Mouse (Mus musculus) lung, postnatal 36 days (tissue): ENCODE measurements at regions not wholly inside any gene's neighbourhood (a gene's known extent, or its start where the extent isn't known, plus 50 kb on each side); places are given as distances from the start of the nearest gene placed in this dataset.
A peak's percentile ranks its signal among the peaks of the same experiment; 100 is the strongest.

ENCODE experiments used
- DNase-seq: peaks from one replicate; pipeline ENCODE4 v3.0.0; 2022; ENCODE audit warnings: mixed read lengths

DNA sequence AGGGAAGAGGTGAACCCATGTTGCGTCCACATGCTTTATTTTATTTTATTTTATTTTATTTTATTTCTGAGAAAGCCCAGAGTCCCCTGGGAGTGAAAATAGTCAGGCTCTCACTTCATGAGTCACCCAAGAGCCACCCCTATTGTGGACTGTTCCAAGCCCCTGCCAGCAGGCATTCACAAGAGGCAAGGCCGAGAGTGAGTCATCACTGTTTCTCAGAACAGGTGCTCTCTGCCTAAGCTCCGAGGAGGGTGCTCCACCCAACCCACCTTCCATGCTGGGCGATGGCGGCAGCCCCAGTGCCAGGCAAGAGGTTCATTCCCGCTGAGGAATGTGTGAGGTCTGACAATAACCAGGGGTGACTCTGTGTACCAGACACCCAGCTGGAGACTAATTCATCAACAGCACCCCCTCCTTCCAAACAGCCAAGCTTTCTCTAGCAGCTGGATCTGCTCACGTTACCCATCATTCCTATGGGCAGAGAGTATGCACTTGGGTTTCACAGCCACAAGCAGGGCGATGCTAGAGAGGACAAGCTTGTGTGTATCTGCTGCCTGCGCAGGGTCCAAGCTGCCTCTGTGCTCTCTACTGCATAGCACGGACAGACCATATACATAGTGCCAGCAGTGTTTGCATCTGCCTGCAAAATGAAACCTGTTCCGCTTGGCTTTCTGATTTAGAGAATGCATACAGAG lies 122.8 kb downstream of the Zfp706 start:
- DNase-seq = peak; percentile 58

DNA sequence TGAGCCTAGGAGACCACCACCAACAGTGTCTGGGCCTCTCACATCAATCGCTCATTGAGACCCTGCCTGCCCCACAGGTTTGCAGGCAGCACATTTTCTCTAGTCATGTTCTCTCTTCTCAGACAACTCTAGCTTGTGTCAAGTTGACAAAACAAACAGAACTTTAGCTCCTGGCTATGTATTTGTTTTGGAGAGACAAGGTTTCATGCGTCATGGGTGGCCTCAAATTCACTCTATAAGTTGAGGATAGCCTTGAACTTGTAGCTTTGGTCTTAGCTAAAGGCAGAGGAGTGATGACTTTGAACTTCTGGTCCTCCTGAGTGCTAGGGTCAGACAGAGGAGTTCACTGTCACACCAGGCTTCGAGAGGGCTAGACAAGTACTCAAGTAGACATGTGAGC lies 123.5 kb downstream of the Zfp706 start:
- no peak for DNase-seq

DNA sequence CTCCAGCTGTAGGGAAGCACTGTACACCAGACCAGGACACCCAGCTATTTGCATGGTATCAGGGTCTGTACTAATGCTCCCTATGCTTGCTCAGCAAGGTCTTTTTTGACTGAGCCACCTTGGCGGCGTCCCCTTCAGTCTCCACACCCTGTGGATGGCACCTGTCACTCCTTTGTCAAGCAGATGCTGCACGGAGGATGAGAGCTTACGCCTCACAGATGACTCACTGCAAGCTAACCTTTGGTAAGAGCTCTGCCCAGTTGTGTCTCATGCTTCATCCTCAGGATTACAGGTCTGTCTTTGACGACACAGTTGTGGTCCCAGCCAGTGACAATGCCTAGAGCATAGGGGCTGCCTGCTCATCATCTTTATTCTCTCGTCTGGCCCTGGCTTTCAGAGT lies 124.4 kb downstream of the Zfp706 start:
- no peak for DNase-seq

DNA sequence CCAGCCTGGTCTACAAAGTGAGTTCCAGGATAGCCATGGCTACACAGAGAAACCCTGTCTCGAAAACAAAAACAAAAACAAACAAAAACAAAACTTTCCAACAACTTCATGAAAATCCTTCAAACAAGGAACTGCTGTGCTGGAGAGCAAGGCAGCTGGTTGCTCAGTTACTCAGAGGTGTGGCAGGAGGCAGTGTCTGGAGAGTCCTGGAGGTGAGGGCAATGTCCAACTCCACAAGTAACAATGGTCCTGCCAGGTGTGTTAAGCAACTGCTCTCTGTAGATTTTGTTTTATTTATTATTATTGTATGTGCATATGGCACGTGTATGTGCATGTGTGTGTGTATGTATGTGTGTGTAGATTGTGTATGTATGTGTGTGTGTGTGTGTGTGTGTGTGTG lies 126.0 kb downstream of the Zfp706 start:
- DNase-seq = no peak

DNA sequence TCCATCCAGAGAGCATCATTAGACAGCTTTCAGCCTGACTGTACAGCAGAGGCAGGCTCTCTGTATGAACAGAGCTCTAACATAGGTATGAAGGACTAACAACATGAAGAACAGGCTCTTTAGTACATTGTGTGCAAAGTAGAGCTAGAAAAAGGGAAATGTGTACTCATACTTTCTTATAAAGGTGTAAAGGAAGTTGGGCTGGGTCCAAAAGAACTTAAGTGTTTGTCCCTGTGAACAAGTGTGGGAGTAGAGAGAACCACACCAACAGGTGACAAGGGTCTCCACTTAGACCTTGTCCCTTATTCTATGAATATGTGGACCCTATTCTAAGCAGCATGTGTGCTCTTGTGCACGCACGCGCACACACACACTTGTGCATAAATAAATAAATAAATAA lies 127.0 kb downstream of the Zfp706 start:
- peak; percentile 74 for DNase-seq

DNA sequence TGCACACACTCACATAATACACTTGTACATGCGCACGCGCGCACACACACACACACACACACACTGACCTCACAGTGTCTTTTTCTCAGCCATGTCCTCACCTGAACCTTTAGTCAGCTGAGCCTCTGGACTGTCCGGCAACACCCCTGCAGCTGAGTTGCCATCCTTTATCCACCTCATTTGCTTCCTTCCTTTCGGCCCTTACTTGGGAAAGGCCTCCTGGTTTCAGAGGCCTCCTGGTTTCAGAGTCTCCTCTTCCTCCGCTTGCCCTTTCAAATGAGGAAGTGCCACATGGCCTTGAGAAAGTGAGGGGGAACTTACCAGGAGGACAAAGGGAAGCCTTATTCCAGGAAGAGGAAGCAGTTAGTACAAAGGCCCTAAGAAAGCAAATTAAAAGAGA lies 128.0 kb downstream of the Zfp706 start:
- peak; percentile 47 for DNase-seq

DNA sequence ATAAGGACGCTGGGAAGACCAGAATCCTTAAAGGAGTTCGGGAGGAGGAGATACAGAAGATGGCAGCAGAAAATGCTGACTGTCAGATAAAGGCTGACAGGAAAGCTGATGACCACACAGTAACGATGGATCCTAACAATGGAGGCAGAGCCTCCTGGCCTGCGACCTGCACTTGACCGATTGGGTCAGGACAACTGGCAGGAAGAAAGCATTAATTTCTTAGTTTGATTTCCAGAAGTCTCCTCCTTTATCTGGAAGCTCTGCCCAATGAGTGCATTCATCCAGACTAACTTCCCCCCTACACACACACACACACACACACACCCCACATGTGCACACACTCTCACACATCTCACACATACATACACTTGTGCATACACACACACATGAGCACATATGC lies 128.6 kb downstream of the Zfp706 start:
- no peak for DNase-seq

DNA sequence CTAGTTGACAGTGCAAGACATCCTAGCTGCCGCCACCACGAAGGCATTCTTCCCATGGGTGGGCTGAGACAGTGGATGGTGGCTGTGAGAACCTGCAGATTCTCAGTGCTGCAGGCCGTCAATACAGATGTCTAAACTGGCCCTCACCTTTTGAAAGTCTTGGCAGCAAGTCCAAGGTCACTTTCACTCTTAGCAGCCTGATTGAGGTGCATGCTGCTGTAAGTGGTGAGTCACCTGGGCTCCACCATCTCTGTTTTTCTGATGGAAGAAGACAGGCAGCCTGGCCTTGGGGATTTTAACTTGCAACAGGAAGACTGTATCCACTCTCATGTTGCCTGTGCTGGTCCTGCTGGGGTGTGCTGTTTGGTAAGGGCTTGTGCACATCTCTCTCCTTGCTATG lies 129.3 kb downstream of the Zfp706 start:
- no peak for DNase-seq

DNA sequence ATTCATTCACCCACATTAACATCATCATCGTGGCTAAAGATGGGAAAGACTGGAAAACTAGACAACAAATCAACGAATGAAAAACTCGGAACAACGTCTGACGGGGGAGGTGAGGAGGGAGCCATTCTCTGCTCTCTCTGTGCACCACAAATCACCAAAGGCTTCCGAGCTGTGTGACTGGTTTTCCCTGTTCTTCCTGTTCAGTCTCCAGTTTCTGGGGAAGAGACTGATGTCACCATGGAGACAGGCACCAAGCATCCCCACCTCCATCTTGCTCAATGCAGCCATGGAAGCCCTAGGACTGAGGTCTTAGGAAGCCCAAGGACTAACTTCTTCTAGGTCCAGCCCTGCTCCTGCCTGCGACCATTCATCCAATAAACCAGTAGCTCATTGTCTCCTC lies 130.1 kb downstream of the Zfp706 start:
- peak; percentile 48 for DNase-seq

DNA sequence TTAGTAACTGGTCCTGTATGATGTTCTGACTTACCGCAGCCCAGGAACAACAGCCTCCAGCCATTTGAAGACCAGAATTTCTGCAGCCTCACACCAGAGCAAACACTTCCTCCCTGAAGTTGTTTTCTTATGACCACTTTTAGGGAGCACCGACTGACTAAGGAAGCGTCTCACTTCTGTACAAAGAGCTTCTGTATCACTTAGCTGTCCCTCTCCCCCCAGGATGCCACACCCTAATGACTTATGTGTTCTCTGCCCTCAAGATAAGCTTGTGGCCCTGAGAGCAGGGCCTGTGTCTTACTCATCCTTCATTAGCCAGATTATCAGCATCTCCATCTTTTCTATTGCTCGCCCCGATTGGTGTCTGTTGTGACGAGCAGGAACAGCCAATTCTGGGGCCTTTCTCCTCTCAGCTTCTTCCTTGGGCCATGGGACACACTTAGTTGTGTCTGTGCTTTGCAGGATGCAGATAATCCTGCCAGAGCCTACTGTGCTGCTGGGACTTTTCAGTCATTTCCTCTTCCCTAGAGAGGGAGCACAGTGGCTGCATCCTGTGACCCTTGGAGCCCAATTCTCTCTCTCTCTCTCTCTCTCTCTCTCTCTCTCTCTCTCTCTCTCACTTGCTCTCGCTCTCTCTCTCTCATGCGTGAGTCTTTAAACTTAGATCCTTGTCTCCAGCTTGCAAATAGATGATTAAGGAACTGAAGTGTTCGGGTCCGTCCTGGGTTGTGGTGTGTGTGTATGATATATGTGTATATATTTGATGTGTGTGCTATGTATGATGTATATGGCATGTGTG lies 131.4 kb downstream of the Zfp706 start:
- DNase-seq = peak; percentile 76

DNA sequence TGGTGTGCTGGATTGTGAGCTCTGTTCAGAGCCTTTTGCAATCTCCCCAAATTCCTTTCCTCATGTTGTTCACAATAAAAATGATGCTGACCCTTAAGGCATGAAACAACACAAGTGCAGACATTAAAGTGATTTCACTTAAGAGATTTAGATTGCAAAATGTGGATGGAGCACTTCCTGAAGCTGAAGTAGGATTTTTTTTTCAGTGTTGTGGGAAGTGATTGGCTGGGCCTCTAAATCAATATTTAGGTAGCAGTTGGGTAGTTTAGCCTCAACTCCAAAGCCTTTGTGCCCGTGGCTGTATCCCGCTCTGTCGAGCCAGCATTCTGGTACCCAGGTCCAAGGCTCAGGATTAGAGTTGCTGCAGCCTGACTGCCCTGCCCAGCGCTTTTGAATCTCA lies 133.0 kb downstream of the Zfp706 start:
- peak; percentile 46 for DNase-seq

DNA sequence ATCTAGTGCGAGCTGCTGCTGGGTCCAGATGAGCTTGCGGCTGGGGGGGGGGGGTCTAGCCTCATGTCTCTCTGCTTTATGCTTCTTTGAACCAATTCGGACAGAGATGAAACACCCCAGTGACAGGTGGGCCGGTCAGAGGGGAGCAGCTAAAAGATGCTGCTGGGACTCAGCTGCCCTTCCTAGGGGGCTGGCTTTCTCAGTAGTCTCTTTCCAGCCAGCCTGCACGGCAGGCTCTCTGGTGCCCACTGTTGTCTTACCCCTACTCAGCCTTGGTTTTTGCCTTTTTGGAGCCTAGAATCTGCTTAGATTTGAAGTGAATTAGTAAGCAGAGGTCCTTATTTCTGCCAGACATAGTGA lies 133.7 kb downstream of the Zfp706 start:
- DNase-seq = no peak

DNA sequence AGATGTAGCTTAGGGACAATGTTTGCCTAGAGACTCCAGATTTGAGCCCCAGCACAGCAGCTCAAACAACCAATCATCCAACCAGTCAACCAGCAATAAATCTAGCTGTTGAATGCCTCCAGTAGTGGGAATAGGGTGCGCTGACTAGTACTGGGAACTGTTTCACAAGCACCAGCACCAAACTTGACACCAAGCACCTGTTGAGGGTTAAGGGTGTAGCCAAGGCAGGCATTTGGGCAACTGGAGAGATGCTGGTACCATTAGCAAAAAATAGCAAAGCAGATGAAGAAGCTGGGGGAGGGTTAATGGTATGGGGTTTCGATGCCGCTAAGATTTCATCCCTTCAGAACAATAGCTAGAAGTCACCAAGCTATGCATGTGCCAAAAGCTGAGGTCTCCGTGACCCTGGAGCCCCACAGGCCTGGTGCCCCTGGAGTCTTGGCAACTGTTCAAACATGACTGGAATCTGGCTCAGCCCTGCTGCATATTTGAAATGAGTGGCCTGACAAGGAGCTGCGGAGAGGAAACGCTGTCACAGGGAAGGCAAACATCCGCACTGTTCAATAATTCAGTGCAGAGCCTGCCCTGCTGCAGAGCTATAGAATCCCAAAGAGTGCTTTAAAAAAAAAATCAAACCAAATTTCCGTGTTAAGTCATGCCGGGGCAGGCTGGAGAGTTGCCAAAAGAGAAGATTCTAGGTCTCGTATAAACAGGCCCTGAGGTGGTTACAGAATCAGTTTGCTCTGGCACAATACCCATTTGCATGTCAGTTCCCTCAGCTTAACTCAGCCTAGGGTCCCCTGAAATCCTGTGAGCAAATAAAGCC lies 134.3 kb downstream of the Zfp706 start:
- DNase-seq = peak; percentile 91

DNA sequence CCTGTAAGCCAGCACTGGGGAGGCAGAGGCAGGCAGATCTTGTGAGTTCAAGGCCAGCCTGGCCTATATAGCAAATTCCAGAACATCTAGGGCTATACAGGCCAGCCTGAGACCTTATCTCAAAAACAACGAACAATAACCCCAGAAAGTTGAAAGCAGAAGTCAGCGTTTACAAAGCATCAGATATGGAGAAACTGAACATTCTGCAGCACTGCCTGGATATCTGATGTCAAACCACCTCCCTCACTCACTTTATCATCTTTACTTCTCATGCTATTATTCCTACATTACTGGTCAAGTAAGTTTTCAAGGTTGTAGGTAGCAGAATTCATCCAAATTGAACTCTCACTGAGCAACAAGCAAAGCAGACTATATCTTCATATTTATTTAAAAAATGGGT lies 135.0 kb downstream of the Zfp706 start:
- no peak for DNase-seq

DNA sequence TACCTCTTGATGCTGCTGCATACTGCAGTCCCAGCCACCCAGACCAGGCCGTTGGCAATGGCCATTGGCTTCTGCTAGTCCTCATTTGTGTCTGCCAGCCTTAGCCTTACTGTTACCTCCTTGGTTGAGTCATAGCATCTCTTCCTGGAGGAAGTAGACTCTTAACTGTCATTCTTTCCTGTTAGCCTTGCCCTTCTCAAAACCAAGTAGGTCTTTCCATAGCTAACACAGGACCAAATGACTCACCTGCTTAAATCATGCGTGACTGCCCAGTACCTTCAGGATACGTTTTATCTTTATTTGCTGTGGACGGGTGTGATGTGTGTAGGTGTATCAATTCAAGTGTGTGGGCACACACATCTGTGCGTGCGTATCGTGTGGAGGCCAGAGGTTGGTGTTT lies 136.9 kb downstream of the Zfp706 start:
- no peak for DNase-seq

DNA sequence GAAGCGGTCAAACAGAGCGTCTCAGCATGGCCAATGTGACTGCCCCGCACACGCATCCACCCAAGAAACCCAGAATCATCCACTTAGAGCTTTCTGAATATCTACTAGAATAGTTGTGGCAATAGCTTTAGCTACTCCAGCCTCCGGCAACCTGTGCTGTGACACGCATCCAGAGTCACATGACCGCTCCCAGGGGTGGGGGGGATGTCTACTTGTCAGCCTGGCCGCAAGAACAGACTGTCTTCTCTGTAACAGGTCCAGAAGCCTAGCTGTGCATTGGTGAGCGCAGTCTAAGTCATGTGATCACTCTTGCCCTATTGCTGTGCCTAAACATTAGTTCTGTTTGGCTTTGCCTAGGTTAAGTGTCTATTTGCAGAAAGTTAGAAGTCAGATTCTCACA lies 137.5 kb downstream of the Zfp706 start:
- no peak for DNase-seq

DNA sequence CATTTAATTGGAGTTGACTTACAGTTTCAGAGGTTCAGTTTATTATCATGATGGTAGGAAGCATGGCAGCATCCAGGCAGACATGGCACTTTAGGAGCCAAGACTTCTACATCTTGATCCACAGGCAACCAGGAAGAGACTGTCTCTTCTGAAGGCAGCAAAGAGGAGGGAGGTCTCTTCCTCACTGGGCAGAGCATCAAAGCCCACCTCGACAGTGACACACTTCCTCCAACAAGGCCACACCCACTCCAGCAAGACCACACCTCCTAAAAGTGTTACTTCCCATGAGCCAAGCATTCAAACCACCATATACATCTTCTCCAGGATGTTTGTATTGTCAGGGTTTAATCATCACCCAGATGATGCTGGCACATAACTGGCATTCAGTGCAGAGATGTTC lies 141.5 kb downstream of the Zfp706 start:
- no peak for DNase-seq

DNA sequence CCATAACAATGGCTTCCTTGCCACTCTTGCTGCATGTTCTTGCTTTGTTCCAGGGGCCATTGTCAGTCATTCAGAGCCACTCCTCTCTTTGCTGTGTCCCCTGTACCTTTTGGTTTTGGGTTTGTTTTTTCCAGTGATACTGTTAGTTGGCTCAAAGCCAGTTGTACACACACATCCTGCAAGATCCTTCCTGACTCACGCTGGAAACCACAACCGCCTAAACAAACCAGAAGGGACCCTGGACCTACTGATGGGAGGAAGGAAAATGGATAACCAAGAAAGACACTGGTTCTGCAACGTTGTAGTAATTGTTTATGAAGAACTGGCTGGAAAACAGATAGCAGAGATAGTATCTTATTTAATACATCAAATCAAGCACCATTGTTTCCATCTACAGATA lies 142.2 kb downstream of the Zfp706 start:
- DNase-seq = peak; percentile 44

DNA sequence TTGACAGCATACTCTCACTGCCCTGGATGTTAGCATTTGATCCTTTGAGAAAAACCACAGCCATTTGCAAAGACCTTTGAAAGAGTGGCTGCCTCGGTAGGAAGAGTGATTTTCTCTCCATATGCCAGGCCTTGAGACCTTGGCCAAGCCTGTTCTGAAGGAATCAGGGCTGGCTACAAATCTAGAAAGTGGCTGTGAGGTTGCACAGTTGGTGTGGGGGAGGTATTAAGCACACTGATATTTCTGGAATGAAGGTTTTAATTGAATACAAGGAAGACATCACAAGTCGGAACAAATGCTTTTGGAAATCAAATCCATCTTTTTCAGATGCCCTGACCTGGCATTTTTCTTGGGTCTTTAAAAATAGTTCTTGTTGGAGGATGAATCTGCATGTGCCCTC lies 143.5 kb downstream of the Zfp706 start:
- no peak for DNase-seq

DNA sequence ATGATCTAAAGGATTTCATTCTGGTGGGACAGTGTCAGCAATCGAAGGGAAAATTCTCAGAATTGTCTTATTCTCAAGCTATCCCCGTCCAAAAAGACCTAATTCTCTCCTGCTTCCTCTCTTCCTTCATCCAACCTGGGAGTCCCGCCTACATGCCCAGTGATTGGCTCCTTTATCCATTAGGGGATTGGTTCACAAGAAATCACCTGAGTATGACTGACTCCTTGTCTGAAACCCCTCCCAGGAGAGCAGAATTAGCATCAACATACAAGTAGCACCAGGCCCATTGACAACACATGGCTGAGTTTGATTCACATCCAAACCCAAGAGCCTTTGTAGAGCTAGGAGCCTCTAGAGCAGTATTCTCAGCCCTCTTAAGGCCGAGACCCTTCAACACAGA lies 148.9 kb downstream of the Zfp706 start:
- DNase-seq = no peak

DNA sequence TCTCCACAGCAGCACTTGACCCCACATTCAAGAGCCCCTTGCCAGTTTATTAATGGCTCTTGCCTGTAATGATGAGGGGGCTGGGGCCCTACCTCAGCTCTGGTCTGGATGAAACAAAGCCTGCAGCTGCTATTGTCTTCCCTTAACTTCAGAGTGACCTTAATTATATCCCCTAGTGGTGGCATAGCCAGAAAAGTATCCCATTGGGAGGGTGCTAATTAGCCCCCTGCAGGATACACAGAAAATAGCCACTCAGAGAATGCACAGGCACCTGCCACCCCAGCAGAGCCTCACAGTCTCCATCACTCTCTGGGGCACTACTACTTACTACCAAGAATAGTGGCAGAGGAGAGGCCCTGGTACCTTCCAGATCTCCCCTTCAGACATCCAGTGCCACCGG lies 150.0 kb downstream of the Zfp706 start:
- peak; percentile 60 for DNase-seq

DNA sequence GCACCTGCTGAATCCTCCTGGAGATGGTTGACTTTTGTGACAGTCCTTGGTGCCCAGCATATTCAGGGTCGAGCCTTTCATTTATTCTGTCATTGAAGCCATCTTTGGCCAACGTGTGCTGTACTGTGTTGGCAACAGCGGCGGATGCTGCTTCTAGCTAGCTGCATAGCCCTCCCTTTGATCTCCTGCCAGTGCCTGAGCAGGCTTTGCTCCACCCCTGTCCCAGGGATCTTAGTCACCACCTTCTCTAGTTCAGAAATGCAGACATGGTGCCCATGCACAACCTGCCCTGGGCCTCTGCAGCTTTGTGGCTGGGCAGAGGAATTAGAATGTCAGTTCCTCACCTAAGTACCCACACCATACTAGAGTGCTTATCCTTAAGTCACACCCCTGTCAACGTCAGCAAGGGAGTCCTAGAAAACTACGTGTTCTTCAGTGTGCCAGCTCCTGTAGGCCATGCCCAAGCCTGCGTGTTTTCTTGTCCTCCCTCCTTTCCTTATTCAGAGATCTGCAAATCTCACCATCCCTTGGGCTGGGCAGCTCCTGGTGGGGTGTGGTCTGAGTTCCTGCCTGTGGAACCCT lies 151.9 kb downstream of the Zfp706 start:
- DNase-seq = peak; percentile 84

DNA sequence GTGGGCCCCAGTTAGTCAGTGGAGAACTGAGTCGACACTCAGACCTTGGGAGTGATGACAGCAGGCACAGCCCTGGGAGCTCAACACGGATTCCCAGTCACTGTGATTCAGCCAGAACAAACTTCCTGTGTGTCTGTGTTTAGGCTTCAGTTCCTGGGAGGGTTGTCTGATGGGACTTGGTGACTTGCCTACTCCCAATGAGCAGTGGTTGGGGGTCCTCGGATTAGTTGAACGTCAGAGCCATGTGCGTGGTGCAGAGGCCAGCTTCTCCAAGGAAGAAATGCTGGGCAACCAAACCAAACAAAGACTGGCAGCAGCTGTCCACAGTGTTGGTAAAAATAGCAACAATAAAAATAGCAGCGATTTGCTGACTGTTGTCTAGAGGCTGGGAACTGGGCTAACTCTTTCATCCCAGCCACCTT lies 152.7 kb downstream of the Zfp706 start:
- DNase-seq = peak; percentile 45
